Mouse (Mus musculus): ENCODE data around the gene Tdpoz5. TPM values are rescaled to one million over a fixed set of nuclear protein-coding genes. Genes with fewer than 3 reads are reported as not detected.
"Not testable (repeated sequence)": the region's sequence is repeated elsewhere in the genome, so short reads cannot be mapped to it uniquely, and the experiment has no call there.

Gene Tdpoz5
- not detected in 2 replicates for polyA plus RNA-seq (2015; fragmentation: Nextera tagmentation; extraction: Ambion mirVana)

DNA sequence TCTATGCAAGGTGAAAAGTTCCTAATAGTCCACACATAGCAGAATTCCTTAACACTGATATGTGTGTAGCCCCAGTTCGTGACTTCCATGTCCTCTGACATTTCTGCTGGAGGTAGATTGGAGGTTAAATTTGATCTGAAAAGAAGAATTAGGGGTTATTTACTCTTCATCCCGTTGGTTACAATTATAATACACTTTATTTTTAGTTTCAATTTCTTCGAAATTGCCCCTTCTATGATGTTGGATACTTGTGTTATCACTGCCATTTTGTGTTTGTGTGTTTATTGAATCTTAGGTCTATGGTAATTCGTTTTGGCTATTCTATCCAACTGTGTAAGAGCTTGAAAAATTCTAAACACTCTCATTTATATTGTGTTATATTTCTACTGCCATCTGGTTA lies at the start of gene Tdpoz5:
Tdpoz5 (minus strand) TSS at position 101 of the 400 bp plus-strand sequence.
- H3K9ac ChIP-seq (ENCODE audit: low read depth, low read length); H3K27ac ChIP-seq (ENCODE audit: low read length); H3K4me3 ChIP-seq (ENCODE audit: low read depth, low read length); H3K9me3 ChIP-seq (replicated peaks; ENCODE audit: control insufficient read depth, low read length); H3K27me3 ChIP-seq (ENCODE audit: control insufficient read depth, insufficient read depth, low read depth, low read length); H3K4me2 ChIP-seq (ENCODE audit: low read depth, low read length); H3K4me1 ChIP-seq (ENCODE audit: control insufficient read depth, low read depth, low read length); H3K36me3 ChIP-seq (ENCODE audit: control insufficient read depth, insufficient read depth); ATAC-seq (ENCODE audit: low read depth): not testable (repeated sequence)
- WGBS (ENCODE audit: insufficient replicate concordance) = 50% methylated on average over 2 of the region's 4 CpGs

DNA sequence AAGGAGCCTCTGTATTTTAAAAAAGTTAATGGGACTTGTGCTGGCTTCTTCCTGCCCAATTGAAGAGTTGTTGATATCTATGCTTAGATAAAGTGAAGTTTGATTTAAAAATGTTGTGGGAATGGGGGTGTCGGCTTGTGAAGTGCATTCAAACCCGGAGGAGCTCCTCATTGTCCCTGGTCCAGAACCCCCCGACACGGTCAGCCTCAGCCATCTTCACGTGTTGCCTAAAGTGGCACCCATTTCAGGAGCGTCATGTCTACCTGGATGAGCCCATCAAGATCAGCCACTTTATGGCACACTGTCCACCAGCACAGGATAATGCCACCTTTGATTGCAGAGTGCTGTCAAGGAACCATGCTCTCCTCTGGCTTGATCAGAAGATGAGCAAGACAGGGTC lies 7.8 kb upstream of the Tdpoz5 start:
- not testable (repeated sequence) for H3K4me2 ChIP-seq (ENCODE audit: low read depth, low read length); H3K36me3 ChIP-seq (ENCODE audit: control insufficient read depth, insufficient read depth); ATAC-seq (ENCODE audit: low read depth); H3K4me1 ChIP-seq (ENCODE audit: control insufficient read depth, low read depth, low read length); H3K9me3 ChIP-seq (replicated peaks; ENCODE audit: control insufficient read depth, low read length); H3K27me3 ChIP-seq (ENCODE audit: control insufficient read depth, insufficient read depth, low read depth, low read length); H3K9ac ChIP-seq (ENCODE audit: low read depth, low read length); H3K4me3 ChIP-seq (ENCODE audit: low read depth, low read length); H3K27ac ChIP-seq (ENCODE audit: low read length)
- 60% methylated on average over 6 of the region's 6 CpGs for WGBS (ENCODE audit: insufficient replicate concordance)

DNA sequence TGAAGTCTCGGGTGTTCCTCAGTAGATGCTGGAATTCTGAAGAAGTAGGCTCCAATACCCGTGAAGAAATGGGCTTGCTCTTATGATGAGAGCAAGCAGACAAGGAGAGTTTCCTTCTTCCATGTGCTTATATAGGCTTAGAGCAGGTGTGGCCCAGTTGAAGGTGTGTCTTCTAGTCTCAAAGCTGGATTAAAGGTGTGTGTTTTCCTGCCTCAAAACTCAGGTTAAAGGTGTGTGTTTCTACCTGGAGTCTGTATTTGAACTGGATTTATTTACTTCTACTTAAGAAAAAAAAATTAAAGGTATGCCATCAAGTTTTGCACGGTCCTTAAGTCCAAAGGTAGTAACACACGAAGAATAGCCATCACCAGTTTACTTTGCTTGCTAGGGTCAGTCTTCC lies 17.7 kb downstream of the Tdpoz5 start, which contains the start of gene Gm9117:
Gm9117 (minus strand) TSS at position 101 of the 400 bp plus-strand sequence.
- not testable (repeated sequence) for H3K9ac ChIP-seq (ENCODE audit: low read depth, low read length); H3K4me1 ChIP-seq (ENCODE audit: control insufficient read depth, low read depth, low read length); H3K9me3 ChIP-seq (replicated peaks; ENCODE audit: control insufficient read depth, low read length); H3K27me3 ChIP-seq (ENCODE audit: control insufficient read depth, insufficient read depth, low read depth, low read length); H3K4me3 ChIP-seq (ENCODE audit: low read depth, low read length); H3K36me3 ChIP-seq (ENCODE audit: control insufficient read depth, insufficient read depth); H3K27ac ChIP-seq (ENCODE audit: low read length); ATAC-seq (ENCODE audit: low read depth); H3K4me2 ChIP-seq (ENCODE audit: low read depth, low read length)
- 52% methylated on average over 4 of the region's 4 CpGs for WGBS (ENCODE audit: insufficient replicate concordance)

DNA sequence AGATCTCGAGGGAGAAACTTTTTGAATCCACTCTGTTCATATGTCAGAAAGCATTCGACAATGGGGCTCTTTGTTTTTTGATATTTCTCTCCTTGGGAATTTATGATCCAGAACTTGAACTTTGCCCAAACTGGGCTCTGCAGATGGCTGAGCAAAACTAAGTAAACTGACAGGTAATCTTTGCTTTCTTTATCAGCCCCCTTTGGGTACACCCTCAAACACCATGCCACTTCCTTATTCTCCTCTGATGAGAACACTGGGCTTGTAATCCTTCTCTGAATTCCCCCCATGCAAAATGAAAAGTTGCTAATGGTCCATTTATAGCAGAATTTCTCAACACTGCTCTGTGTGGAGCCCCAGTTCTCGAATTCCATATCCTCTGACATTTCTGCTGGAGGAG lies 22.7 kb downstream of the Tdpoz5 start:
- H3K27ac ChIP-seq (ENCODE audit: low read length); H3K4me3 ChIP-seq (ENCODE audit: low read depth, low read length); ATAC-seq (ENCODE audit: low read depth); H3K36me3 ChIP-seq (ENCODE audit: control insufficient read depth, insufficient read depth); H3K4me1 ChIP-seq (ENCODE audit: control insufficient read depth, low read depth, low read length); H3K27me3 ChIP-seq (ENCODE audit: control insufficient read depth, insufficient read depth, low read depth, low read length); H3K4me2 ChIP-seq (ENCODE audit: low read depth, low read length); H3K9ac ChIP-seq (ENCODE audit: low read depth, low read length); H3K9me3 ChIP-seq (replicated peaks; ENCODE audit: control insufficient read depth, low read length): not testable (repeated sequence)
- no CpG with 5 or more reads among the region's 3 CpGs for WGBS (ENCODE audit: insufficient replicate concordance)

Other genes with a start within 250 kb of the Tdpoz5 start
- not detected in 2 replicates for gene Gm5773, start 188.3 kb downstream of the Tdpoz5 start, polyA plus RNA-seq (2015; fragmentation: Nextera tagmentation; extraction: Ambion mirVana)
- gene Tdpoz4, start 164.9 kb downstream of the Tdpoz5 start, polyA plus RNA-seq (2015; fragmentation: Nextera tagmentation; extraction: Ambion mirVana) = not detected in 2 replicates
- gene Tdpoz3, start 135.3 kb downstream of the Tdpoz5 start, polyA plus RNA-seq (2015; fragmentation: Nextera tagmentation; extraction: Ambion mirVana) = not detected in 2 replicates
- not detected in 2 replicates for gene Gm9117, start 17.8 kb downstream of the Tdpoz5 start, polyA plus RNA-seq (2015; fragmentation: Nextera tagmentation; extraction: Ambion mirVana)
- not detected in 2 replicates for gene Gm9125, start 93.6 kb upstream of the Tdpoz5 start, polyA plus RNA-seq (2015; fragmentation: Nextera tagmentation; extraction: Ambion mirVana)
- gene Gm10697, start 111.3 kb upstream of the Tdpoz5 start, polyA plus RNA-seq (2015; fragmentation: Nextera tagmentation; extraction: Ambion mirVana) = not detected in 2 replicates
- gene Gm10696, start 216.9 kb upstream of the Tdpoz5 start, polyA plus RNA-seq (2015; fragmentation: Nextera tagmentation; extraction: Ambion mirVana) = not detected in 2 replicates
- not detected in 2 replicates for gene Gm5286, start 235.4 kb upstream of the Tdpoz5 start, polyA plus RNA-seq (2015; fragmentation: Nextera tagmentation; extraction: Ambion mirVana)